8 mouse cellular contexts compared by ENCODE assay signal in the genomic region with DNA sequence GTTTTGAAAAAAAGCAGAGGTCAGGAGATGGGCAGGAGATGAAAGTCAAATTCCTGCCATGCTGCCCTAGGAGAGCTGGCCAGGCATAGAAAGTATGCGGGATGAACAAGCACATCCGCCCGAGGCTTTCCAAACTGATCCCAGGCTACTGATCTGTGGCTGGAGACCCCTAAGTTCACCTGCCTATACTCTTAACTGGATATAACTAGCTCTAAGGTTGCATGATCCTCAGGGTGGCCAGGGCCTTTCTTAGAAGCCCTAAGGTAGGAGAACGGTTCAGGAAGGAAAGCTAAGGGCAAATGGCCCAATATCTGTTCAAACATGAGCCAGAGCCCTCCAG. TPM values are rescaled to one million over a fixed set of nuclear protein-coding genes. Genes with fewer than 3 reads are reported as not detected.
DNase-seq lines count a peak whose midpoint lies in the region; ATAC-seq and TF ChIP-seq lines count a peak whose summit lies in the region.

No protein-coding gene starts in this region.

- no peaks in the 10 kb centered on the region for H3K27me3 ChIP-seq in heart, embryonic 14.5 days (ENCODE audit: control insufficient read depth, insufficient read depth, low read length)
- H3K27me3 ChIP-seq in hindbrain, postnatal 0 days (ENCODE audit: insufficient read depth, low read length): no peaks in the 10 kb centered on the region
- H3K27me3 ChIP-seq in midbrain, embryonic 12.5 days: no peaks in the 10 kb centered on the region

- no peak overlapping the region for H3K27ac ChIP-seq in heart, embryonic 14.5 days (replicated peaks in 1 of 2; ENCODE audit: control insufficient read depth in 1 of 2, insufficient read depth in 1 of 2, low read depth in 2 of 2, low read length in 2 of 2)
- H3K27ac ChIP-seq in cortical plate, adult 2 months (ENCODE audit: insufficient read depth, low read length): no peak overlapping the region
- peak overlapping the region; percentile 1; the same call in 1 of the 2 replicates for H3K27ac ChIP-seq in hindbrain, postnatal 0 days
- no peak overlapping the region for H3K27ac ChIP-seq in midbrain, embryonic 12.5 days (replicated peaks)

- intact Hi-C loops in heart, postnatal 10 days (cut with DNase I): loop anchor here (5.0 kb wide), 1 partner anchor 73 kb away; no protein-coding TSS in a partner anchor
- intact Hi-C loops in gastrocnemius, postnatal 14 days (cut with DNase I; ENCODE audit: low total_unique reads): no loop called here

- TF ChIP-seq CTCF in cortical plate, adult 2 months (IDR thresholded peaks at IDR 0.05; ENCODE audit: extremely low read depth, insufficient read depth, low read length): no peak
- TF ChIP-seq CTCF in hindbrain, postnatal 0 days (IDR thresholded peaks at IDR 0.05; ENCODE audit: low read depth): no peak

- H3K9me3 ChIP-seq in heart, embryonic 14.5 days (ENCODE audit: control insufficient read depth, low read length): no peaks in the 10 kb centered on the region
- H3K9me3 ChIP-seq in hindbrain, postnatal 0 days (ENCODE audit: low read length): no peaks in the 10 kb centered on the region
- no peaks in the 10 kb centered on the region for H3K9me3 ChIP-seq in midbrain, embryonic 12.5 days

- ATAC-seq in heart, embryonic 14.5 days (ENCODE audit: insufficient number of reproducible peaks, insufficient read depth, low FRiP score, low read depth): no peak
- no peak for ATAC-seq in hindbrain, postnatal 0 days
- ATAC-seq in midbrain, embryonic 12.5 days (ENCODE audit: low FRiP score, low read depth): no peak

- H3K4me3 ChIP-seq in heart, embryonic 14.5 days (ENCODE audit: control insufficient read depth in 1 of 2, insufficient read depth in 1 of 2, low read depth in 1 of 2, low read length in 2 of 2): peak overlapping the region; percentile 46 to 48
- 0 out of 2 replicates have a peak overlapping the region, but pooled peaks have one; percentile 16 for H3K4me3 ChIP-seq in cortical plate, adult 2 months (ENCODE audit: insufficient read depth, low read length)
- H3K4me3 ChIP-seq in hindbrain, postnatal 0 days (ENCODE audit: low read length): peak overlapping the region; percentile 32
- H3K4me3 ChIP-seq in midbrain, embryonic 12.5 days: peak overlapping the region; percentile 41

- peaks cover 6 to 17% of the 10 kb centered on the region in 2 experiments; a peak in 2 of 4 replicates for H3K4me1 ChIP-seq in heart, embryonic 14.5 days (ENCODE audit: control insufficient read depth in 2 of 2, insufficient read depth in 2 of 2, low read length in 2 of 2)
- no peaks in the 10 kb centered on the region for H3K4me1 ChIP-seq in cortical plate, adult 2 months (ENCODE audit: control insufficient read depth, insufficient read depth, low read length)
- peaks cover 10% of the 10 kb centered on the region; the same call in 1 of the 2 replicates for H3K4me1 ChIP-seq in hindbrain, postnatal 0 days (ENCODE audit: insufficient read depth, low read length)
- H3K4me1 ChIP-seq in midbrain, embryonic 12.5 days: peaks cover 14% of the 10 kb centered on the region

- H3K36me3 ChIP-seq in heart, embryonic 14.5 days (ENCODE audit: control insufficient read depth, insufficient read depth, low read length): no peaks in the 10 kb centered on the region
- no peaks in the 10 kb centered on the region for H3K36me3 ChIP-seq in hindbrain, postnatal 0 days (ENCODE audit: insufficient read depth, low read length)
- no peaks in the 10 kb centered on the region for H3K36me3 ChIP-seq in midbrain, embryonic 12.5 days

- no peak for DNase-seq in heart, postnatal 10 days
- no peak for DNase-seq in hindbrain, postnatal 0 days (ENCODE audit: low spot score)
- DNase-seq in gastrocnemius, postnatal 14 days: no peak
- DNase-seq in urinary bladder, postnatal 4 days (ENCODE audit: low spot score in 2 of 2): no peak
- no peak for DNase-seq in embryo, embryonic 10 days (ENCODE audit: low spot score)

- peak overlapping the region; percentile 71 for H3K4me2 ChIP-seq in heart, embryonic 14.5 days (ENCODE audit: low read length)
- peak overlapping the region; percentile 66 for H3K4me2 ChIP-seq in hindbrain, postnatal 0 days (ENCODE audit: low read depth, low read length)
- H3K4me2 ChIP-seq in midbrain, embryonic 12.5 days (replicated peaks): peak overlapping the region; percentile 60

- peak overlapping the region; percentile 67 for H3K9ac ChIP-seq in heart, embryonic 14.5 days (ENCODE audit: low read length)
- no peak overlapping the region for H3K9ac ChIP-seq in hindbrain, postnatal 0 days (replicated peaks; ENCODE audit: low read length)
- peak overlapping the region; percentile 40; the same call in 1 of the 2 replicates for H3K9ac ChIP-seq in midbrain, embryonic 12.5 days (replicated peaks)

- WGBS in heart, embryonic 14.5 days: 11% methylated on average over 4 of the region's 4 CpGs
- WGBS in hindbrain, postnatal 0 days: 12% methylated on average over 4 of the region's 4 CpGs
- 17% methylated on average over 4 of the region's 4 CpGs for WGBS in midbrain, embryonic 12.5 days

- TF ChIP-seq POLR2A in cortical plate, adult 2 months (IDR thresholded peaks at IDR 0.05; ENCODE audit: extremely low read depth, insufficient read depth, low read length): no peak

RNA-seq across cellular contexts. Expression of a gene that starts 0.2 kb away (rescaled TPM):
- 9.7 and 12.3 TPM in 2 replicates for polyA plus RNA-seq in heart, embryonic 14.5 days (2014; fragmentation: Nextera tagmentation; extraction: Ambion mirVana)
- 1 to 10 TPM; 4.9 to 6.0 TPM for total RNA-seq in heart, postnatal 10 days (2021)
- polyA plus RNA-seq in cortical plate, adult 2 months (2012; rRNA removed): 1.1 and 1.2 TPM in 2 replicates
- 4.4 and 5.3 TPM in 2 replicates for total RNA-seq in hindbrain, postnatal 0 days (2014; rRNA removed)
- polyA plus RNA-seq in hindbrain, postnatal 0 days (2015; fragmentation: Nextera tagmentation; extraction: Ambion mirVana): 4.9 and 5.0 TPM in 2 replicates
- polyA plus RNA-seq in midbrain, embryonic 12.5 days (2016; fragmentation: Nextera tagmentation; extraction: Ambion mirVana): 3.8 TPM in 2 replicates
- total RNA-seq in gastrocnemius, postnatal 14 days (2021): 1 to 10 TPM; 1.5 to 1.9 TPM
